Mouse (Mus musculus) natural killer cell, adult 2 months (primary cell): ENCODE data around the gene Krt6b.
"Not testable (repeated sequence)": the region's sequence is repeated elsewhere in the genome, so short reads cannot be mapped to it uniquely, and the experiment has no call there.

Experiments used
- DNase-seq, 2 experiments: peaks; one replicate each; pipeline ENCODE4 v3.0.0; 2022; ENCODE audit warnings: low spot score in 2 of 2

Krt6b gene

DNA sequence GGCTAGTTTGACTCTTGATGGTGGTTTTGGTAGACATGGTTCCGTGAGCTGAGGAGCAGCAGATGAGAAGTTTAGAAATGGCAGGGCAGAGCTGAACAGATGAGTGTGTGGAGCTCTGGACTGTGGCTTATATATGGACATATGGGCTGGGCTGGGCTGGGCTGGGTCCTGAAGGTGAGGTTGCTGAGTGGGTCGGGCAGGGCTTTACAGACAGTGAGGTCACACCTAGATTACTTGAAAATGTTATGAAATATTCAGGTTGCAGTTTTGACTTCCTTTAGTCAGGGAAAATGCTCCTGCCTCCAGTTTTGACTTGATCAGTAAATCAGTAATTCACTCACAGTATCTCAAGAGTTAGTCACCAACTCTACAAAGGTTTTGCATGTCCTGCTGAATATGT is at the start of gene Krt6b:
TSS of gene Krt6b (minus strand) at position 101 of the 400 bp plus-strand sequence.
- no peak for DNase-seq

DNA sequence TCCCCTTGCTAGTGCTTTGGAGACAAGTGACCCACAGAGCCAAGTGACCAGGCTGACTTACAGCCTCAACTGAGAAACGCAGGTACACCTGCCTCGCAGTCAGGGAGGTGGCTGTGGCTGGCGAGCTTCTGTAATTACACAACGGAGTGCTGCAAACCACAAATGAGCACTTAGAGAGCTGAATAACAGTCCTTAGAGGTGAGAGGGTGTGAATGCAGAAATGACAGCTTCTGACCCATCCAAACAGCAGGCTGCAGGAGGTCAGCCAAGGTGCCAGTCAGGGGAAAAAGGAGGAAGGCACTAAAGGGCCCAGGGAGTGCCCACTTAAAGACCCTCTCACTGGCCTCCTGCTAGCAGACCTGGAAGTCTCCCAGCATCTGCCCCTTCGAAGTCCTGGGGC is 44.6 kb upstream of the Krt6b start:
- no peak for DNase-seq

DNA sequence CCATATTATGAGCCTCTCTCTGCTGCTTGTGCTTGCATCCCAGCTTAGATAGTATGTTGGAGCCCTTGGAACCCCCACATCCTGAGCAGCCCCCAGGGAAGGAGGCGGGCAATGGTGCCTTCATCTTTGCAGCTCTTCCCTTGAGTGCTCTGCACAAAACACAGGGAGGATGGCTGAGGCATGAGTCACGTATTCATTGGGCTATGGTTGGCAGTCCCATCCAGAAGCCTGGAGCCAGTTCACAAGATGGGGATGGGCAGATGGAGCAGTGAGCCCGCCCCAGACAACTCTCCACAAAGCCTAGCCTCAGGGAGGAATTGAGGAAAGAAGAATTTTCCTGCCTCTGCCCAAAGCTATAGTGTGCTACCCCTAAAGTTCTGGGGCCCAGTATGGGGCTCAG is 35.7 kb upstream of the Krt6b start:
- DNase-seq: no peak

DNA sequence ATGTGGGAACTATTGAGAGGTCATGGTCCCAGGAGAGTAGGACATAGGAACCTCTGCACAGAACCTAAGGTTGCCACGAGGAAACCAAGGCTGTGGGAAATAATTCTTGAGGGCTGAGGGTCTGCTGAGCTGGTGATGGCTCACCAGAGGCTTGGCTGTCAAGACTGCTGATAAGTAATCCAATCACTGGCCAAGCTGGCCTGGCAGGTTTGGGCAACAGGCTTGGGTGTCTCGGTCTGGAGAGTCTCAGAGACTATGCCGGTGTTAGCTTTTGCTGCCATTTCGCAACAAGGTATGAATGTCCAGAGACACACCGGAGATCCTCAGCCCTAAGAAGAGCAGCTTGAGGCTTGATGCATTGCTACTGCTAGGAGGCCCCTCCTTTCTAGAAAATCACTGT is 34.3 kb upstream of the Krt6b start:
- no peak for DNase-seq

DNA sequence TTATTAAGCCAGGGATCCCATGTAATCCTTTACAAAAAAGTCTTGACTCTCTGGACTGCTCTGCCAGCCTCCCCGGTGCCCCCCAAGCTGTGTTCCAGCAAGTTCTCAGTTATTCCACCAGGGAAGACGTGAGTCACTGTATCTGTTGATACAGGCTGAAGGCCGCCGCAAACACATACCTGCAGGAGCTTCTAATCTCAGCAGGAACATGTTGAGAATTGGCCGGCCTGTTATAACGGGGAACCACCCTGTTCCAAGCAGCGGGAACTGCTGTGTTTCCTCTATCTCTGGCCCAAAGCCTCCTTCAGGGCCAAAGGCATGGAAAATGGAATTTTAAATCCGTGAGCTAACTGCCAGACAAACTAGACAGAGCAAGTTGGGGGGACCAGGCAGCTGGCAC is 33.6 kb upstream of the Krt6b start:
- DNase-seq: no peak

DNA sequence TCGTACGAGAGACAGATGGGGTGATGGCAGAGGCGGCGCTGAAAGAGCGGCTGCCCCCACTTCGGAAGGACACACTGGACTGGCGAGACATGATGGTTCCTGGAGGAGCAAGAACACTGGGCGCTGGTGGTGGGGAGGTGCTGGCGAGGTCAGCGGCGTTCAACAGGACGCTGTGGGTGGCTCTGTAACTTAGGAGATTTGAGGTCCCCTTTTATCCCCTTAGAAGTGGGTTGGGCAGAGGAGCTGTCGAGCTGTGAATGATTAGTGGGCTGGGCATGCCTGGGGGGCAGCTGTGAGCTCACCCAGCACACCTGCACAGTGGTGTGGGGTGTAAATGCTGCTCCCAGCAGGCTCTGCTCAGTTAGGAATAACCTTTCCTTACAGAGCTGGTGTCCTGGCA is 32.6 kb upstream of the Krt6b start, which contains the start of gene Krt5:
TSS of gene Krt5 (minus strand) at position 179 of the 400 bp plus-strand sequence.
- DNase-seq: no peak

DNA sequence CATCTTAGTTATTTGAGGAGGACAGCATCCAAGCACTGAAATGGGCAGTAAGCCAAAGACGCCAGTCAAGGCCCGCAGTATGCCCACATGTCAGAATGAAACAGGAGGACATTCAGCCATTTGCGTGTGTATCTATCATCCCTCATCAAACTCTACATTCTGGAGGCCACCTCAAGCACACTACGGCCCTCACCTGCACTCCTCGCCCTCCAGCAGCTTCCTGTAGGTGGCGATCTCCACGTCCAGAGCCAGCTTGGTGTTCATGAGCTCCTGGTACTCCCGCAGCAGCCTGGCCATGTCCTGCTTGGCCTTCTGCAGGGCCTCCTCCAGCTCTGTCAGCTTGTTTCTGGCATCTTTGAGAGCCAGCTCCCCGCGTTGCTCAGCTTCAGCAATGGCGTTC is 28.6 kb upstream of the Krt6b start:
- no peak for DNase-seq

DNA sequence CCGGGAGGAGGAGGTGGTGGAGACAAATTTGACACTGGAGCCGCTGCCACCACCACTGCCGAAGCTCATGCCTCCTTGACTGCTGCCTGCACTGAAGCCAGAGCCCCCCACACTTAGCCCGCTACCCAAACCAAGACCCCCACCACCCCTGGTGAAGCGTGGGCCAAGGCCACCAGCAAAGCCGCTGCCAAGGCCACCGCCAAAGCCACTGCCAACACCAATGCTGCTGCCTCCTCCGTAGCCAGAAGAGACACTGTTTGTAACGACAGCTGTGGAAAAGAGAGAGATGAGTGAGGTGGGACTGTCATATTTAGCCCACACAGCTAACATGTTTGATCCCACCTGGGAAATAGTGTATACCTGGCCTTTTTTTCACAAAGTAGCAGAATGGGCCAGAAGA is 27.4 kb upstream of the Krt6b start:
- DNase-seq: no peak

DNA sequence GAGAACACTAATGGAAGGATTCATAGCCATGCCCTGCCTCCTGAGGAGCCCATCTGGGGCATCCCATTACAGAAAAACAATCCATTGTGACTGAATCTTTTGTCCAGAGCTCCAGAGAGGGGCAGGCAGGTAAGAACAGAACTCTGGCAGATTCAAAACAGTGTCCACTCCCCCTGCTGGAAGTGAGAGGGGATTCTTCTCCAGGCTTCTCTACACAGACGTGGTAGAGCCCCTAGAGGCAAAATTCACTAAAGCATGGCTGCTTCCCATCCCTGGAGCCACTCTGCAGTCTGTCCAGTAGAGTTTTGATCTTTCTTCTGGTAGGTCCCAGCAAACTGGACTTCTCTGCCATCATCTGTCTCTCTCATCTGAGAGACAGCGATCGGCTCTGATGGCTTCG is 24.0 kb upstream of the Krt6b start:
- DNase-seq: no peak

DNA sequence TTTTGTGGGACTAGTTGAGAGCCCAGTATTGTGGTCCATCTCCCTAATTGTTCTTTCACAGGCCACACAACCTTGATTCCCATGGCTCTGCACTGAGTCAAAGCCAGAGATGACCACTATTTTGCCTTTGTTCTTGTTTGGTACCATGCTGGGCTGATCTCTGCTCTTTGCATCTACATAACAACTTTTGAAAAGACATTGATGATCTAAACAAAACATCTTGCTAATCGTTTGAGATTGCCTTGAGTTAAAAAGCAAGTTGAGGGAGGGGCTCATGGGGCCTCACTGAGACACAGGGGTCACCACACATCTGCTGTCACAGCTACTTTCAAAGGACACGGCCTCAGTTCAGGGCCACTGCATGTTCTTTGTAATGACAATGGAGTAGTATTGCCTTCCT is 22.3 kb upstream of the Krt6b start:
- DNase-seq: no peak

DNA sequence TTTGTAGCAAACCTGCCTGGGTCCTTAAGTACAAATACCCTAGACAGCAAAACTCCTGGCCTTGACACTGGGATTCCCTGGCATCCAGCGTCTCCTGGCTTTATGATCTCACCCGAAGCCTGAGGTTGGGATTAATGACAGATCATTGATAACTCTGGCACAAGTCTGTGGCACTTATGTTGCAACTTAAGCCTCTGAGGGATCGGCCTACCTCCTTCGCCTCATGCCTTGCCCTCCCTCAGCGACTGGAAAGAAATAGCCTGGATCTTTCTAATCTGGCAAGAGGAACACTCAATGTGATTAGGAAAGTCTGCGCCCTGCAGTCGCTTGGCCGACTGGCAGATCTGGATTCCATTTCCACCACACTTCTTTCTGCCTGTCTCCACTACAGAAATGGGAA is 19.8 kb upstream of the Krt6b start:
- DNase-seq: no peak

DNA sequence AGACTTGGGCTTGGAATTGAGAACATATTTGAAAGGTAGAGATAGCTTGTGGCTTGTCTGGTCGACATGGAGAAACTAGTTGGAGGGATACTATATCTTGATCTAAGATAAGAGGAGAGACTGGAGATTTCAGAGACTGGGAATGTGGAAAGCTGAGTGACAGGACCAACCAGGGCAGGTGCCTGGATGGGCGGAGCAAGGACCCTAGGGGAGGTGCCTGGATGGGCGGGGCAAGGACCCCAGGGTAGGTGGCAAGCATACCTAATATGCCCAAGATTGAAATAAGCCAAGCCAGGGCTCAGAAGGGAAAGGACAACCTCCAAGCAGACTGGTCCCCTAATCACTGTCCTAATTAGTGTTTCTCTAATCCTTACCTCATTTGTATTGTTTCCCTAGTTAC is 19.1 kb upstream of the Krt6b start:
- no peak for DNase-seq

DNA sequence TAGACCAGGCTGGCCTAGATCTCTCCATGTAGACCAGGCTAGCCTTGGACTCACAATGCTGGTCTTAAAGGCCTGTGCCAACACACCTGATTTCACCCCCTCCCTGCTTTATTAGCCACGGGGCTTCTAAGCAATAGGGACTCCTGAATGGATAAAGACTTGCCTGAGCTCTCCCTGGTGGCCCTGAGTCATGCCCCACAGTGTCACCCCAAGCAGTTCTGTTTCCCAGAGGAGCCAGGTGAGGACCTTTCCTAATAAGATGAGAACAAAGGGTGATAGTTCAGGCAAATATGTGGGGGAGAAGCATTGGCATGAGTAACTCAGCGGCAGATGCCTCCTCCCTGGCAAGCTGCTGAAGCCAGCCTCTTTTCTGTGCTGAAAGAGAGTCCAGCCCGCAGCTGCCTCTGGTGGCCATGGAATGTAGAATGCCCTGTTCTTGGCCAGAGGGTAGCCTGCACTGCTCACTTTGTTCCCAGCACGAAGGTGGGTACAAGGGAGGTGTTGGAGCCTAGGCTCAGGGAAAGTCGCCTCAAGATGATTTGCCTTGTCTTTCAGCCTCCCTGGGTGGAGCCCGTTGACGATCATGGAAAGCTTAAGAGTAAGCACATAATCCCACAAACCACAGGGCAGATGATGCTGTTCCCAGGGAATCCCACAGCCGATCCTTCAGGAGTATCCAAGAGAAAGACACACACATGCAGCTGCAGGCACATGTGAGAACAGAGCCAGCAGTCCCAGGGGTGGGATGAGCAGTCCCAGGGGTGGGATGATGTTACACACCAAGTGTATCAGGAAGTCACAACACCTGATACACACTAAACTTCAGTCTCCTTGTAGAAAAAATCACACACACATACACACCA is 17.5 kb upstream of the Krt6b start:
- no peak for DNase-seq

DNA sequence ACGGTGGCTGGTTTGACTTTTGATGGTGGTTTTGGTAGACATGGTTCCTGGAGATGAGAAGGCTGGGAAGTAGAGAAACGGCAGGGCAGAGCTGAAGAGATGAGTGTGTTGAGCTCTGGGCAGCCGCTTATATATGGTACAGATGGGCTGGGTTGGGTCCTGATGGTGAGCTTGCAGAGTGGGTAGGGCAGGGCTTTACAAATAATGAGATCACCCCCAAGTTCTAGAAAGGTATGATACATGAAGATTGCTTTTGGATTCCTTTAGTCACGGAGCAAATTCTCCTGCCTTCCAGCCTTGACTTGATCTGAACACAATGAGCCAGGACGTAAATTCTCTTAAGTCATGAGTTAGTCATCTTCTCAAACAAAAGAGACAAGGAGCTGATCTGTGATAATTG is 14.1 kb upstream of the Krt6b start, which contains the start of gene Krt6a:
TSS of gene Krt6a (minus strand) at position 101 of the 400 bp plus-strand sequence.
- DNase-seq: no peak

DNA sequence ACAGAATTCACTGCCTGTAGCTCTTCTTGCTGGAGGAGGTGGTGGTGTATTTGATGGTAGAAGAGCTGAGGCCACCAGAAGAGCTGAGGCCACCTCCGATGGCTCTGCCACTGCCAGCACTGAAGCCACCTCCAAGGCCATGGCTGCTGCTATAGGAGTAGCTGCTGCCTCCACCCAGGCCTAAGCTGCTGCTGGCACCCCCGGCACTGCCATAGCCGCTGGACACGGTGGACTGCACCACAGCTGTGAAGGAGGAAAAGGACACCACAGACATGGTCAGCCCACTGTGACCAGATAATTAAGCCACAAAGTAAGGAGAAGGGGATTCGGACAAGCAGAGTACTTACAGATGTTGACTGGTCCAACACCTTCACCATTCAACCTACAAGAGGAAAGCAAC is 10.4 kb upstream of the Krt6b start:
- not testable (repeated sequence) for DNase-seq

DNA sequence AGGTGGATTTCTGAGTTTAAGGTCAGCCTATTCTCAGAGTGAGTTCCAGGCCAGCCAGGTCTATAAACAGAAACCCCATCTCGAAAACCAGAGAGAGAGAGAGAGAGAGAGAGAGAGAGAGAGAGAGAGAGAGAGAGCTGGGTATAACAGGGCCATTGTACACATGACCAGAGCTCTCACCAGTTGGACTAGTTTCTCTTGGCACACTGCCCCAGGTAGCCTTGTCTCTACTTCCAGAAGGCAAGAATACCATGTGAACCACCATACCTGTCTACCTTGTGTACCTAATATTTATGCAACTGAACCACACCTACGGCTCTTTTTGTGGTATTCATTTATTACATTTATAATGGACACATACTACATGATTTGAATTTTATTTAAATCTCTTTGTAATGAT is 8.1 kb upstream of the Krt6b start:
- DNase-seq: no peak

DNA sequence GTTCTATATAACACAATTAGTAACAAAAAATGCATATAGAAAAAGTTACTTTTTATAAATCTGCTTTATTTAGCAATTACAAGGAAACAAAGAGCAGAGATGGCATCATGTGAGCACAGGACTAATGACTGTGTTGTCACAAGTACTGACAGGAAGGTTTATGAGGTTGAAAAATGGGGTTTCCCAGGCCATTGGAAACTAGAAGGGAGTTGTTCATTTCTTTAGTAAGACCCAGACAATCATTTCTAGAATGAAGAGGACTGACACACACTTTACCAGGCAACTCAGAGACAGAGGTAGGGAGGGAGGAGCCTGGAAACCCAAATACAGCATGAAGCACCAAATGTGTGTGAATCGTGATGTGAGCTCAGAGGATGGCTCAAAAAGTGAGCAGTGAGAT is 4.1 kb downstream of the Krt6b start:
- no peak for DNase-seq

DNA sequence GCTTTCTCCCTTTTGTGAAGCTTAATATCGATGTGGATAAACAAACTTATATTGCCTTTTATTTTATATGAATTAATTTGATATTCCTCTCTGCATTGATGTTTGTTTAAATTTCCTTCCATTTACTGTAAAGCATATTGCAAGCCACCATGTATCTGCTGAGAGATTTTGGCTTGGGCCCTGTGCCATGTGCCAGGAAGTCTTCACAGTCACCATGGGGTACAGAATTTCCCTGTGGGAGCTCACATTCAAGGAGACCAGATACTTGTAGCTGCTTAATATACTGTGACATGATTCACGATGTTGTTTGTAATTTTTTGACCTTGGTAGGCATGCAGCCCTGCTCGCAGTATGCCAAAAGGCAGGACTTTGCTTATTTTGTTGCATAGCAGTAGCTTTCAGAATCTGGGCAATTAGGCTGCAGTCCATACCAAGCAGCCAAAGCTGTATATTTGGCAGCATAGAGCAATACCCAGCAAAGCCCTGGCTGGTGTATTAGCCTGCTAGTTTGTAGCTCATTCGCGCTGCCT is 27.3 kb downstream of the Krt6b start:
- no peak for DNase-seq

DNA sequence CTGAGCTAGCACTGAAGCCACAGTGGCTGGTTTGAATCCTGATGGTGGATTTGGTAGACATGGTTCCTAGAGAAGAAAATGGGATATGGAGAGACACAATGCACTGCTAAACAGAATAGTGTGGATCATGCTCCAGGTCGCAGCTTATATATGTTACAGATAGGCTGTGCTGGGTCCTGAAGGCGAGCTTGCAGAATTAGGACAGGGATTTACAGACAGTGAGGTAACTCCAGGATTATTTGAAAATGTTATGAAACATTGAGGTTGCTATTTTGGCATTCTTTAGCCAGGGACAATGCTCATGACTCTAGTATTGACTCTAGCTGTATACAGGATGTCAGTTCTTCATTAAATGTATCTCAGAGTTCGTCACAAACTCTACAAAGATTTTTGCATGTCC is 32.8 kb downstream of the Krt6b start, which contains the start of gene Gm5478:
TSS of gene Gm5478 (minus strand) at position 101 of the 400 bp plus-strand sequence.
- no peak for DNase-seq

DNA sequence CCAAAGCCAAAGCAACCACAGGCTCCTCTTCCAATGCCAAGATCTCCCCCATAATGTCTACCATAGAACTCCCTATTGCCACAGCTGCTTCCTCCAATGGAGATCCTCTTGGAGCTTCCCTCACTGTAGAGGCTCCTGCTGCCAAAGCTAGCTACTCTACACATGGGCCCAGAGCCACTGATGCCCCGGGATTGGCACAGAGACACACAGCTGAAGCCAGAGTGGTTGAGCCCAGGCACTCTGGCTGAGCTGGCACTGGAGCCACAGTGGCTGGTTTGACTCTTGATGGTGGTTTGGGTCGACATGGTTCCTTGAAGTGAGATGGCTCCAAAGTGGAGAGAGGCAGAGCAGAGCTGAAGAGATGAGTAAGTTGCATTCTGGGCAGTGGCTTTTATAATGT is 52.2 kb downstream of the Krt6b start, which contains the start of gene Gm5414:
TSS of gene Gm5414 (minus strand) at position 305 of the 400 bp plus-strand sequence.
- DNase-seq: no peak
